Mouse (Mus musculus) heart, embryonic 12.5 days (tissue): ENCODE results near the gene Foxp4. TPM values are rescaled to one million over a fixed set of nuclear protein-coding genes. Genes with fewer than 3 reads are reported as not detected.

Experiments used
- ATAC-seq: fragments of 200-750 bp; cut with Nextera tagmentation; 2 replicates; pipeline ENCODE4 v1.8.0; 2017; ENCODE audit warnings: moderate TSS enrichment, moderate library complexity; ENCODE audit not compliant: insufficient number of reproducible peaks, low FRiP score
- H3K27ac ChIP-seq: fragments of 300-500 bp; sonication (generic); 2 replicates; pipeline ENCODE4 v1.5.1; 2016; ENCODE audit warnings: mild to moderate bottlenecking, moderate library complexity; ENCODE audit not compliant: poor library complexity, severe bottlenecking
- H3K27me3 ChIP-seq: fragments of 300-500 bp; sonication (generic); replicated peaks from 2 replicates; pipeline ENCODE4 v1.6.1; 2016; ENCODE audit warnings: mild to moderate bottlenecking, moderate library complexity
- H3K36me3 ChIP-seq: fragments of 300-500 bp; sonication (generic); 2 replicates; pipeline ENCODE4 v1.6.1; 2016; ENCODE audit warnings: mild to moderate bottlenecking, moderate library complexity
- H3K4me1 ChIP-seq: fragments of 300-500 bp; sonication (generic); replicated peaks from 2 replicates; pipeline ENCODE4 v1.6.1; 2016; ENCODE audit warnings: mild to moderate bottlenecking
- H3K4me2 ChIP-seq: fragments of 300-500 bp; sonication (generic); 2 replicates; pipeline ENCODE4 v1.6.1; 2016; ENCODE audit warnings: mild to moderate bottlenecking, moderate library complexity
- H3K4me3 ChIP-seq: fragments of 300-500 bp; sonication (generic); 2 replicates; pipeline ENCODE4 v1.5.1; 2016; ENCODE audit warnings: mild to moderate bottlenecking
- H3K9ac ChIP-seq: fragments of 300-500 bp; sonication (generic); 2 replicates; pipeline ENCODE4 v1.6.1; 2016; ENCODE audit warnings: mild to moderate bottlenecking, moderate library complexity
- H3K9me3 ChIP-seq: fragments of 300-500 bp; sonication (generic); replicated peaks from 2 replicates; pipeline ENCODE4 v1.6.1; 2016; ENCODE audit warnings: mild to moderate bottlenecking, moderate library complexity
- WGBS: fragments of 180-500 bp; shearing (Covaris S2); methylation state at CpG from one replicate; pipeline ENCODE4 v1.1.7; 2016; 5-methylcytosine and 5-hydroxymethylcytosine counted together
- polyA plus RNA-seq: library from polyadenylated mRNA; unstranded; fragments of >200 nt; fragmentation: Nextera tagmentation; extraction: Ambion mirVana; gene quantifications from 2 replicates; pipeline ENCODE4 v1.2.1, GENCODE M21; 2016

Foxp4 gene
- polyA plus RNA-seq, 1 experiment from 2014 or later = 20.7 TPM

GRCm38 (mm10) chr17:47914676-47915219 is 9.7 kb downstream of the Foxp4 start:
- no peak for ATAC-seq
- Histone ChIP-seq H3K27ac (no peak overlapping the region), H3K36me3 (peaks cover 25% of the 10 kb centered on the region), H3K27me3 (no peaks in the 10 kb centered on the region), H3K4me2 (no peak overlapping the region), H3K9me3 (no peaks in the 10 kb centered on the region), H3K9ac (no peak overlapping the region; the same call in 1 of the 2 replicates), H3K4me3 (no peak overlapping the region), H3K4me1 (peaks cover 41% of the 10 kb centered on the region)
- 64% methylated on average over 9 of the region's 9 CpGs for WGBS

- peaks cover 6% of the 10 kb centered on the region; the same call in 1 of the 2 replicates for H3K36me3 ChIP-seq
- H3K27me3 ChIP-seq = no peaks in the 10 kb centered on the region
- H3K27ac ChIP-seq = no peak overlapping the region
- peak overlapping the region; percentile 85 for H3K4me2 ChIP-seq
- H3K4me3 ChIP-seq = peak overlapping the region; percentile 51
- H3K4me1 ChIP-seq = peaks cover 51% of the 10 kb centered on the region
- peak overlapping the region; percentile 57 for H3K9ac ChIP-seq
- no peaks in the 10 kb centered on the region for H3K9me3 ChIP-seq
- WGBS = 14% methylated on average over 51 of the region's 51 CpGs
- ATAC-seq = peak; percentile 77
Observed at GRCm38 (mm10) chr17:47909091-47910001, 15.1 kb downstream of the Foxp4 start.

- no peaks in the 10 kb centered on the region for H3K9me3 ChIP-seq
- peaks cover 54% of the 10 kb centered on the region for H3K4me1 ChIP-seq
- H3K27ac ChIP-seq = no peak overlapping the region
- H3K9ac ChIP-seq = no peak overlapping the region
- no peaks in the 10 kb centered on the region for H3K27me3 ChIP-seq
- peaks cover 17% of the 10 kb centered on the region for H3K36me3 ChIP-seq
- no peak for ATAC-seq
- no peak overlapping the region for H3K4me2 ChIP-seq
- 94% methylated on average over 2 of the region's 2 CpGs for WGBS
- H3K4me3 ChIP-seq = no peak overlapping the region
Observed at GRCm38 (mm10) chr17:47908079-47908478, 16.4 kb downstream of the Foxp4 start.

- 73% methylated on average over 9 of the region's 9 CpGs for WGBS
- Histone ChIP-seq H3K4me1 (peaks cover 54% of the 10 kb centered on the region), H3K36me3 (peaks cover 19% of the 10 kb centered on the region), H3K9ac (no peak overlapping the region), H3K4me3 (no peak overlapping the region), H3K4me2 (no peak overlapping the region), H3K9me3 (no peaks in the 10 kb centered on the region), H3K27me3 (no peaks in the 10 kb centered on the region), H3K27ac (no peak overlapping the region)
- ATAC-seq = no peak
Observed at GRCm38 (mm10) chr17:47907366-47907920, 17.0 kb downstream of the Foxp4 start.

GRCm38 (mm10) chr17:47903846-47904680 is 20.4 kb downstream of the Foxp4 start:
- H3K4me1 ChIP-seq = peaks cover 45% of the 10 kb centered on the region
- H3K9me3 ChIP-seq = no peaks in the 10 kb centered on the region
- peaks cover 42% of the 10 kb centered on the region for H3K36me3 ChIP-seq
- WGBS = 48% methylated on average over 35 of the region's 35 CpGs
- 0 out of 2 replicates have a peak overlapping the region, but pooled peaks have one; percentile 37 for H3K9ac ChIP-seq
- no peak for ATAC-seq
- no peaks in the 10 kb centered on the region for H3K27me3 ChIP-seq
- H3K4me3 ChIP-seq = no peak overlapping the region
- H3K4me2 ChIP-seq = peak overlapping the region; percentile 44
- no peak overlapping the region for H3K27ac ChIP-seq

GRCm38 (mm10) chr17:47901782-47902181 is 22.7 kb downstream of the Foxp4 start:
- Histone ChIP-seq H3K36me3 (peaks cover 46% of the 10 kb centered on the region), H3K27ac (no peak overlapping the region), H3K4me3 (no peak overlapping the region), H3K9me3 (no peaks in the 10 kb centered on the region), H3K9ac (no peak overlapping the region), H3K27me3 (no peaks in the 10 kb centered on the region), H3K4me1 (peaks cover 45% of the 10 kb centered on the region), H3K4me2 (no peak overlapping the region)
- no peak for ATAC-seq
- 78% methylated on average over 3 of the region's 3 CpGs for WGBS

GRCm38 (mm10) chr17:47900716-47901115 is 23.7 kb downstream of the Foxp4 start:
- Histone ChIP-seq H3K4me1 (peaks cover 45% of the 10 kb centered on the region), H3K27me3 (no peaks in the 10 kb centered on the region), H3K9ac (no peak overlapping the region), H3K4me2 (no peak overlapping the region), H3K27ac (no peak overlapping the region), H3K9me3 (no peaks in the 10 kb centered on the region), H3K4me3 (no peak overlapping the region), H3K36me3 (peaks cover 53% of the 10 kb centered on the region)
- no peak for ATAC-seq
- 54% methylated on average over 6 of the region's 6 CpGs for WGBS

GRCm38 (mm10) chr17:47899156-47899555 is 25.3 kb downstream of the Foxp4 start:
- H3K4me3 ChIP-seq = no peak overlapping the region
- peaks cover 37% of the 10 kb centered on the region for H3K4me1 ChIP-seq

GRCm38 (mm10) chr17:47897956-47898752 is 26.3 kb downstream of the Foxp4 start:
- H3K4me3 ChIP-seq = no peak overlapping the region
- H3K9ac ChIP-seq = peak overlapping the region; percentile 46; the same call in 1 of the 2 replicates
- H3K27ac ChIP-seq = peak overlapping the region; percentile 61
- ATAC-seq = peak; percentile 74
- peaks cover 57% of the 10 kb centered on the region for H3K36me3 ChIP-seq
- H3K4me2 ChIP-seq = peak overlapping the region; percentile 30; the same call in 1 of the 2 replicates
- H3K27me3 ChIP-seq = no peaks in the 10 kb centered on the region
- no peaks in the 10 kb centered on the region for H3K9me3 ChIP-seq
- peaks cover 36% of the 10 kb centered on the region for H3K4me1 ChIP-seq
- 14% methylated on average over 9 of the region's 9 CpGs for WGBS

More at GRCm38 (mm10) chr17:47899156-47899555, 25.3 kb downstream of the Foxp4 start:
- no peak for ATAC-seq
- no peak overlapping the region for H3K4me2 ChIP-seq
- 36% methylated on average over 4 of the region's 4 CpGs for WGBS
- no peaks in the 10 kb centered on the region for H3K27me3 ChIP-seq
- H3K9ac ChIP-seq = no peak overlapping the region
- no peaks in the 10 kb centered on the region for H3K9me3 ChIP-seq
- 0 out of 2 replicates have a peak overlapping the region, but pooled peaks have one; percentile 61 for H3K27ac ChIP-seq
- H3K36me3 ChIP-seq = peaks cover 59% of the 10 kb centered on the region

- no peaks in the 10 kb centered on the region for H3K27me3 ChIP-seq
- H3K4me2 ChIP-seq = no peak overlapping the region
- WGBS = 72% methylated on average over 7 of the region's 7 CpGs
- H3K4me3 ChIP-seq = no peak overlapping the region
- no peak overlapping the region for H3K27ac ChIP-seq
- H3K4me1 ChIP-seq = peaks cover 42% of the 10 kb centered on the region
- H3K36me3 ChIP-seq = peaks cover 20% of the 10 kb centered on the region
- no peaks in the 10 kb centered on the region for H3K9me3 ChIP-seq
- ATAC-seq = no peak
- H3K9ac ChIP-seq = no peak overlapping the region
Observed at GRCm38 (mm10) chr17:47889727-47890126, 34.7 kb downstream of the Foxp4 start.
